Mouse (Mus musculus) C2C12 (cell line): ENCODE measurements at regions not wholly inside any gene's neighbourhood (a gene's known extent, or its start where the extent isn't known, plus 50 kb on each side); places are given as distances from the start of the nearest gene placed in this dataset.

Source experiments
- H3K27me3 ChIP-seq: one replicate; pipeline ENCODE4 v1.6.1; 2011; ENCODE audit not compliant: control insufficient read depth, insufficient read depth, insufficient read length
- H3K36me3 ChIP-seq: one replicate; pipeline ENCODE4 v1.6.1; 2011; ENCODE audit not compliant: control insufficient read depth, insufficient read depth
- H3K4me3 ChIP-seq: one replicate; pipeline ENCODE4 v1.5.1; 2011; ENCODE audit warnings: mild to moderate bottlenecking, control low read depth; ENCODE audit not compliant: poor library complexity, insufficient read depth, severe bottlenecking
- H3K79me2 ChIP-seq: one replicate; pipeline ENCODE4 v1.6.1; 2011; ENCODE audit not compliant: control insufficient read depth, insufficient read depth
- H3K79me3 ChIP-seq: one replicate; pipeline ENCODE4 v1.6.1; 2011; ENCODE audit warnings: low read depth, control low read depth
- H3ac ChIP-seq: one replicate; pipeline ENCODE3; 2011; ENCODE audit warnings: low read depth; ENCODE audit not compliant: control insufficient read depth, insufficient read length
- CEBPB ChIP-seq: IDR thresholded peaks from one replicate; pipeline ENCODE4 v1.6.1; 2011; ENCODE audit warnings: low read depth, mild to moderate bottlenecking, control low read depth, moderate library complexity
- CTCF ChIP-seq: IDR thresholded peaks from one replicate; pipeline ENCODE4 v1.5.1; 2011; ENCODE audit not compliant: control insufficient read depth, insufficient read depth, insufficient read length
- FOSL1 ChIP-seq: IDR thresholded peaks from one replicate; pipeline ENCODE4 v1.8.0; 2011; ENCODE audit warnings: mild to moderate bottlenecking, low read length; ENCODE audit not compliant: poor library complexity, insufficient read depth, severe bottlenecking
- MAX ChIP-seq: IDR thresholded peaks from one replicate; pipeline ENCODE4 v1.6.1; 2011; ENCODE audit warnings: mild to moderate bottlenecking, control low read depth
- MYOD1 ChIP-seq: IDR thresholded peaks from one replicate; pipeline ENCODE4 v1.6.1; 2011; ENCODE audit warnings: low read depth; ENCODE audit not compliant: control insufficient read depth, insufficient read length
- MYOG ChIP-seq: IDR thresholded peaks from one replicate; pipeline ENCODE4 v1.6.1; 2011; ENCODE audit not compliant: control insufficient read depth, insufficient read length; ENCODE audit errors: extremely low read depth
- USF1 ChIP-seq: IDR thresholded peaks from one replicate; pipeline ENCODE4 v1.6.1; 2011; ENCODE audit warnings: low read depth, mild to moderate bottlenecking, control low read depth, moderate library complexity

DNA sequence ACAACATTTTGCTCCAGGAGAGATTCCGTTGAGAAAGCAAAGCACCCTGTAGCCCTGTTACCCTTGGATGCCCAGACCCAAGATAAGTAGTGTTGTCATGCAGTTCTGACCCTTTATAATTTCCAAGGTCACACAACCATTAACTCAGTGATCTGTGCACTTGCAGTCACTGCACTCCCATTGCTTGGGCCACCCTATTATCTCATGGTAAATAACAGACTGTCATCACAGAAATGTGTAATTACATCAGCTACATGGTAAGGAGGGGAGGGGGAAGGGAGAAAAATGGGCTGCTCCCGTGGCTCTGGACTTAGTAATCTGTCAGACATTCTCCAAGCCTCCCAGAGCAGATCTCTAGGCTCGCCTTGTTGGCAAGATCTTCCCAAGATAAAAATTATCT, 93.8 kb upstream of the Cd180 start:
- Histone ChIP-seq H3K36me3 (no peaks in the 10 kb centered on the region), H3K79me2 (no peaks in the 10 kb centered on the region), H3K79me3 (no peaks in the 10 kb centered on the region), H3ac (no peak overlapping the region), H3K4me3 (no peak overlapping the region), H3K27me3 (no peaks in the 10 kb centered on the region)
- TF ChIP-seq FOSL1 (no peak), MAX (no peak), CEBPB (no peak), CTCF (no peak), MYOG (no peak), MYOD1 (no peak), USF1 (no peak)

DNA sequence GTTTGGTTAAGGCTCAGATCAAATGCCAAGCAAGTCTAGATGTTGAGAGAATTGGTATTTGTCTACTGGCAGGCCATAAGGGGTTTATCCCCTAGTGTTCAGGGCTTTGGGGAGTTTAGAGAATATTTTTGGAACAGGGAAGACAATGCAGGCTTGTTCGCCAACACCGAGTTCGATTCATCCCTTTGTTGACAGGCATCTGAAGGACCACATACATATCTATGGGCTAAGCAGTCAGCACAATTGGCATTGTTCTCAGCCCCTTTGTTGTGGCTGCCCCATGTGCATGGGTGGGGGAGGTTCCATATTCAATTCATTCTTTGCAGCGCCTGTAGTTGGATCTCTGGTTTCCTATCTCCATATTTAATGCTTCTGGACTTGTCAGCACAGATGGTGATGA, 93.3 kb upstream of the Cd180 start:
- Histone ChIP-seq H3ac (no peak overlapping the region), H3K79me3 (no peaks in the 10 kb centered on the region), H3K36me3 (no peaks in the 10 kb centered on the region), H3K4me3 (no peak overlapping the region), H3K79me2 (no peaks in the 10 kb centered on the region), H3K27me3 (no peaks in the 10 kb centered on the region)
- TF ChIP-seq MYOG: no peak
- no peak for TF ChIP-seq MYOD1
- no peak for TF ChIP-seq CEBPB
- TF ChIP-seq FOSL1: no peak
- TF ChIP-seq USF1: no peak
- TF ChIP-seq MAX: no peak
- no peak for TF ChIP-seq CTCF

DNA sequence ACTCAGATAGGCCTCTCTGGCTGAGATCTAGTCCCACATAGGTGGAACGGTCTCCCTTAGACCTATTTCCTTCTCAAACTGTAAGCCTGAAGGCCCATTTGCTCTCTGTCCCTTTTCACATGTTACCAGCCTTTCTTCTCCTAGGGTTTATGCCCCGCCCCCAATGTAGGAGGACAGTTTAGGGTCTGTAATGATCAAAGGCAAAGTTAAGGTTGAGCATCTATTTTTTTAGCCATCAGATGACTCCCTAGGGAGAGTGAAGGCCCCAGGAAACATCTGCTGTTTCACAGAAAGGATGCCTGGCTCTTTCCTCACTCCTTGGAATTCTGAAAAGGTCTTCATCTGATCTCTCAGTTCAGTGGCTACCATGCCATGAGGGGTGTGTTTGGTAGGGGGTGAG, 68.9 kb upstream of the Cd180 start:
- TF ChIP-seq USF1: no peak
- no peak for TF ChIP-seq FOSL1
- TF ChIP-seq MYOG: no peak
- TF ChIP-seq CEBPB: no peak
- no peak for TF ChIP-seq CTCF
- TF ChIP-seq MAX: no peak
- no peaks in the 10 kb centered on the region for H3K79me2 ChIP-seq
- no peaks in the 10 kb centered on the region for H3K79me3 ChIP-seq
- H3ac ChIP-seq: no peak overlapping the region
- H3K36me3 ChIP-seq: no peaks in the 10 kb centered on the region
- no peaks in the 10 kb centered on the region for H3K27me3 ChIP-seq
- H3K4me3 ChIP-seq: no peak overlapping the region

DNA sequence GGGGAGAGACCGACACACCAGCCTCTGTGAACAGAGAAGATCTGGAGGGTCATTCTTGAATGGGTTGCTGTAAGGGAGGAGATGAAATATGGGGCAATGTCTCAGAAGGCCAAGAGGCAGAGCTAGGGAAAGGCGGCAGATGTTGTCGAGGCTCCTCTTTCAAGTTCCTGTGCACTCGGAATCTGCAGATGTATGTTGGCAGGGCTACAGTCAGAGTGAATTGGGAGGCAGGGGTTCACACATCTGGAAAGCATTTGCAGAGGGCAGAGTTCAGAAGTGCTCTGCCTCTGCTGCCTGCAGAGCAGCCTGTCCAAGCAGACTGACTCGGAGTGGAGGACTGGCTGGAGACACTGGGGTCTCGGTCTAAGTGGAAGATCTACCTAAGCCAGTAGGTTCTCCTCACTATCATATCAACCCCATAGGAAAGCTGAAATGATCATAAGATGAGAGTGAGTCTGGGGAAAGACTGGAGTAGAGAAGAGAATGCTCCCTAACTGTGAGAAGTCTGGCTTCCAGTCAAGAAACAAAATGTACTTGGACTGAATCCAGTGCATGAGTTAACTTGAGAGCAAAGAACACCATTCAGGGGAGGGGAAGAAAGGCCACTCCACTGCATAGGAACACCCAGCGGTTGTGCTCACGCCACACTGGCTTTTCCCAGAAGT, 68.1 kb upstream of the Cd180 start:
- Histone ChIP-seq H3K79me2 (no peaks in the 10 kb centered on the region), H3K36me3 (no peaks in the 10 kb centered on the region), H3K27me3 (no peaks in the 10 kb centered on the region), H3K79me3 (no peaks in the 10 kb centered on the region), H3K4me3 (no peak overlapping the region), H3ac (no peak overlapping the region)
- TF ChIP-seq CEBPB (no peak), FOSL1 (no peak), MYOD1 (no peak), MYOG (no peak), MAX (no peak), USF1 (no peak), CTCF (no peak)

DNA sequence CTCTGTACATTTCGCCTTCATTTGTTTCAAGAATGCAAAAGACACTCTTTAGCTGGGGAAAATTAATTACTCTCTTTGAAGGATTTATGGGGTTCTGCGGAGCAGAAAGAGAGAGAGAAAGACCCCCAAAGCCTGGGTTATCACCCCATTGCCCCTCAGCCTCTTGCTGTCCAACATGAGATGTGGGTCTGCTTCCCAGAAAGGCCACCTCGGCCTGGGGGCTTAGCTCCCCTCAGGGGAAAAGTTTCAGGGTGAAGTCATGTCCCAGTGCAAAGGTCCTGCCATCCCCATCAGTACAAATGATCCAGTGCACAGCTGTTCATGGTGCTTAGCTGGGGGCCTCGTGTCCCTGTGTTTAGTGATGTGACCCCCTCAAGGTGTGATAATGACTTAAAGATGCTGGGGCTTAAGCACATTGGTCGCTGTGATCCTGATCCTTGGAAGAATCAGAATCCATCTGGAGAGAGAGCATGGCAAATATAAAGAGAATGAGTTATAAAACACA, 67.5 kb upstream of the Cd180 start:
- no peak overlapping the region for H3ac ChIP-seq
- H3K79me3 ChIP-seq: no peaks in the 10 kb centered on the region
- H3K36me3 ChIP-seq: no peaks in the 10 kb centered on the region
- TF ChIP-seq CEBPB: no peak
- TF ChIP-seq CTCF: no peak
- TF ChIP-seq USF1: no peak
- TF ChIP-seq MYOG: no peak
- TF ChIP-seq MAX: no peak
- no peak for TF ChIP-seq MYOD1
- no peak for TF ChIP-seq FOSL1
- no peaks in the 10 kb centered on the region for H3K27me3 ChIP-seq
- H3K4me3 ChIP-seq: no peak overlapping the region
- no peaks in the 10 kb centered on the region for H3K79me2 ChIP-seq
